Mouse (Mus musculus): ENCODE measurements around the gene Sec16a.

Sec16a gene

GRCm38 (mm10) chr2:26444946-26445665, at the start of gene Sec16a:
Gene Sec16a, minus strand, starts transcription at chr2:26445216.
- DNase-seq (ENCODE audit: low spot score in 2 of 2): peak; percentile 98 to 100

- DNase-seq (ENCODE audit: low spot score in 2 of 2): no peak
Measured at GRCm38 (mm10) chr2:26494396-26494795, 49.4 kb upstream of the Sec16a start.

GRCm38 (mm10) chr2:26493021-26493781, 48.2 kb upstream of the Sec16a start:
- peak in 1 of 2 experiments; percentile 77 for DNase-seq (ENCODE audit: low spot score in 2 of 2)

GRCm38 (mm10) chr2:26490760-26491301, 45.8 kb upstream of the Sec16a start:
- peak; percentile 74 to 83 for DNase-seq (ENCODE audit: low spot score in 2 of 2)

GRCm38 (mm10) chr2:26488535-26489135, 43.6 kb upstream of the Sec16a start:
- DNase-seq (ENCODE audit: low spot score in 2 of 2): no peak

GRCm38 (mm10) chr2:26487322-26488021, 42.5 kb upstream of the Sec16a start:
- peak; percentile 57 to 71 for DNase-seq (ENCODE audit: low spot score in 2 of 2)

GRCm38 (mm10) chr2:26486835-26487321, 41.9 kb upstream of the Sec16a start:
- peak in 1 of 2 experiments; percentile 51 for DNase-seq (ENCODE audit: low spot score in 2 of 2)

GRCm38 (mm10) chr2:26486264-26486810, 41.3 kb upstream of the Sec16a start:
- DNase-seq (ENCODE audit: low spot score in 2 of 2): no peak

GRCm38 (mm10) chr2:26485710-26486109, 40.7 kb upstream of the Sec16a start:
- no peak for DNase-seq (ENCODE audit: low spot score in 2 of 2)

GRCm38 (mm10) chr2:26485278-26485677, 40.3 kb upstream of the Sec16a start:
- no peak for DNase-seq (ENCODE audit: low spot score in 2 of 2)

GRCm38 (mm10) chr2:26484169-26484568, 39.2 kb upstream of the Sec16a start:
- no peak for DNase-seq (ENCODE audit: low spot score in 2 of 2)

GRCm38 (mm10) chr2:26483230-26483869, 38.3 kb upstream of the Sec16a start:
- peak in 1 of 2 experiments; percentile 63 for DNase-seq (ENCODE audit: low spot score in 2 of 2)

GRCm38 (mm10) chr2:26482824-26483223, 37.8 kb upstream of the Sec16a start:
- DNase-seq (ENCODE audit: low spot score in 2 of 2): no peak

GRCm38 (mm10) chr2:26481724-26482495, 36.9 kb upstream of the Sec16a start:
- no peak for DNase-seq (ENCODE audit: low spot score in 2 of 2)

- no peak for DNase-seq (ENCODE audit: low spot score in 2 of 2)
Measured at GRCm38 (mm10) chr2:26480911-26481310, 35.9 kb upstream of the Sec16a start.

- DNase-seq (ENCODE audit: low spot score in 2 of 2): no peak
Measured at GRCm38 (mm10) chr2:26478685-26479205, 33.7 kb upstream of the Sec16a start.

GRCm38 (mm10) chr2:26477911-26478310, 32.9 kb upstream of the Sec16a start:
- DNase-seq (ENCODE audit: low spot score in 2 of 2): no peak

GRCm38 (mm10) chr2:26475505-26476430, 30.8 kb upstream of the Sec16a start:
- no peak for DNase-seq (ENCODE audit: low spot score in 2 of 2)
